Mouse (Mus musculus): ENCODE results near the gene B3gat2. TPM values are rescaled to one million over a fixed set of nuclear protein-coding genes. Genes with fewer than 3 reads are reported as not detected.

Gene B3gat2
- 0.55 and 0.77 TPM in 2 replicates for polyA plus RNA-seq (2016; fragmentation: Nextera tagmentation; extraction: Ambion mirVana)

DNA sequence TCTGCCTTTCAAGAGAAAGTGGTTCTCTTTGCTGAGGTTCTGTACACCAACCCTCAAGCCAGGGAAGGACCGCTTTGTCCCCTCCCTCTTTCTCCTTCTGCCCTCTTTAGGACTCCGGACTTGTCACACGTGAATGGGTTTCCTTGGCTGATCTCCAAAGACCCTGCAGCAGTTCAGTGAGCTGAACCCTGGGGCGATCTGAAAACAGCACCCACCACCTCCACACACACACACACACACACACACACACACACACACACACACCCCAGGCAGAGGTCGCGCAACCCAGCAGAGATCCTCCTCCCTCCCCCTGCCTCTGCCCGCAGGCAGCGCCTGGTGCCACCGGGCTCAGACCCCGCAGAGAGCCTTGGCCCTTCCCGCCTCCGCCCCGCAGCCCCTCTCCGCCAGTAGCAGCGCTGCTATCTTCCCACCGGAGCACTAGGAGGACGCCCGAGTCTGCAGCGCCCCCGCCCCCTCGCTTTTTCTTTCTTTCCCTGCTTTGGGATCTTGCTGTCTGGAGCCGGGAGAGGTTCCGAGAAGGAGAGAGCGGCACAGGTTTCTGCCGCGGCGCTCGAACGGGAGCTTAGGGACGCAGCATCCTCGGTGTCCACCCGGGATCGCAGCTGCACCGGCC, at the start of gene B3gat2:
Gene B3gat2 (plus strand): TSS at position 252 of the 634 bp plus-strand sequence.
- under 1% methylated on average over 34 of the region's 34 CpGs for WGBS
- Histone ChIP-seq H3K27me3 (ENCODE audit: poor library complexity, severe bottlenecking) (peaks cover 69% of the 10 kb centered on the region), H3K27ac (peak within 1 kb of the TSS; percentile 54), H3K4me3 (peak within 1 kb of the TSS; percentile 68), H3K4me1 (peaks cover 36% of the 10 kb centered on the region), H3K36me3 (replicated peaks) (no peaks in the 10 kb centered on the region), H3K9me3 (no peaks in the 10 kb centered on the region)
- DNase-seq (ENCODE audit: extremely low spot score, low spot score): peak; percentile 65

DNA sequence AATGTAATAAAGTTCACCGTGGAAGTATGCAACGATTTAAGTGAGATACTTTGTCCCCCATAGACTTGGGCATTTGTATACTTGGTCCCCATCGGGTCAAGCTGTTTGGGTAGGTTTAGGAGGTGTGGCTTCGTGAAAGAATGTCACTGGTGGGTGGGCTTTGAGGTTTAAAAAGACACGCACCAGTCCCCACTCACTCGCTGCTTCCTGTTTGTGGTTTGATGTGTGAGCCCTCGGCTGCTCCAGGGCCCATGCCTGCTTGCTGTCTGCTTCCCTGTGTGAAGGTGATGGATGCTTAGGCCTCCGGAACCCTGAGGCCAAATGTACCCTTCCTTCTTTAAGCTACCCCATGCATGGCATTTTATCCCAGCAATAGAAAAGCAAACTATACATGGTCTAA, 41.2 kb upstream of the B3gat2 start:
- no peaks in the 10 kb centered on the region for H3K27me3 ChIP-seq (ENCODE audit: poor library complexity, severe bottlenecking)
- no peak overlapping the region for H3K27ac ChIP-seq
- no peak for DNase-seq (ENCODE audit: extremely low spot score, low spot score)
- no peak overlapping the region for H3K4me3 ChIP-seq
- H3K36me3 ChIP-seq (replicated peaks): no peaks in the 10 kb centered on the region
- peaks cover 13% of the 10 kb centered on the region; the same call in 1 of the 2 replicates for H3K4me1 ChIP-seq
- no peaks in the 10 kb centered on the region for H3K9me3 ChIP-seq
- WGBS: 89% methylated on average over 8 of the region's 8 CpGs

DNA sequence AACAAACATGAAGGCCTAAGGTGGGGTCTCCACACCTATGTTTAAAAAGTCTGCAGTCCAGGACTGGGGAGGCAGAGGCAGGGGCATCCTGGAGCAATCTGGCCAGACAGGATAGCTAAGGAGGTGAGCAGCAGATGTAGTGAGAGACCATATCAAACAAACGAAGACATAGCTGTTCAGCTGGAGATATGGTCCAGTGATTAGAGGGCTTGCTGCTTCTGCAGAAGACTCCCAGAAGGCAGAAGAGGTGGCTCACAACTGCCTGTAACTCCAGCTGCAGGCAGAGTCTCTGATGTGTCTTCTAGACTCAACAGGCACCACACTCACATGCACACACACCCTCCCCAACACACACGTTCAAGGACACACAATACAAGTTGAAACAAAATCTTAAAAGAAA, 40.5 kb upstream of the B3gat2 start:
- no peak overlapping the region for H3K27ac ChIP-seq
- peaks cover 13% of the 10 kb centered on the region; the same call in 1 of the 2 replicates for H3K4me1 ChIP-seq
- H3K4me3 ChIP-seq: no peak overlapping the region
- no peaks in the 10 kb centered on the region for H3K27me3 ChIP-seq (ENCODE audit: poor library complexity, severe bottlenecking)
- no peak for DNase-seq (ENCODE audit: extremely low spot score, low spot score)
- H3K36me3 ChIP-seq (replicated peaks): no peaks in the 10 kb centered on the region
- WGBS: 84% methylated on average over 2 of the region's 2 CpGs
- no peaks in the 10 kb centered on the region for H3K9me3 ChIP-seq

DNA sequence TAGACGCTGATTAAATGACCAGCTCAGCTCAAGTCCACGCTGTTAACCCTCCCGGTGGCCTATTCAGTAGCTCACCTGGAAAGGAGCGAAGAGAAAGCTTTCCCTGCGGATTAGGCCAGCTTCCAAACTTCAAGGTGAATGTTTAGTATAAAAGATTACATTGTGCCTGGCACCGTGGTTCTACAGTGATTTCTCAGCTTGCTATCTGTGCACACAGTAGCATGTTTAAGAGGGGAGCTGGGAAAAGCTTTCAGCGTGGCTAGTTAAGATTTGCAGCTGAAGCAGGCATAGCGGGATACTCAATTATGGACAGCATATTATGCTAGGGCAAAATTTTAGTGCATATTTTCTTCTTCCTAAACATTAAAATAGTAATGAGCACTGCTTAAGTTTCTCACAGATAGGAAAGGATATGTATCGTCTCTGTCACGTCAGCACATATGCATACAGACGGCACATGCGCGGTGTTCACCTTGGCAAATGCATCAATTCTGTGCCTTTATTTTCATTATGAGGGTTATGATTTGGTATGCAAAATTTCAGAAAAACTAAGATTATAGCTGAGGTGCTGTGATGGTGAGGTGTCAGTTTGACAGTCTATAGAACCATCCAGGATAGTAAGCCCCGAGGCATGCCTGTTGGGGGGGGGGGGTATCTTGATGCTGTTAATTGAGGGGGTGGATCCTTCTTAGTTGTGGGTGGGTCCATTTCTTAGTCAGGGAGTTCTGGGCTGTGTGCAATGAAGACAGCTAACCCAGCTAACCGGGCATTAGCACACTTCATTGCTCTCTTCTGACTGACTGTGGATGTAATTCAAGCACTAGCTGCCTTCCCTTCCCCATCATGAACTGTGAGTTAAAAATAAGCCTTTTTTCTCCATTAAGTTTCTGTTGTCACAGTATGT, 38.8 kb upstream of the B3gat2 start:
- Histone ChIP-seq H3K36me3 (replicated peaks) (no peaks in the 10 kb centered on the region), H3K4me3 (no peak overlapping the region), H3K9me3 (no peaks in the 10 kb centered on the region), H3K27me3 (ENCODE audit: poor library complexity, severe bottlenecking) (no peaks in the 10 kb centered on the region), H3K27ac (no peak overlapping the region), H3K4me1 (peaks cover 13% of the 10 kb centered on the region; the same call in 1 of the 2 replicates)
- DNase-seq (ENCODE audit: extremely low spot score, low spot score): peak; percentile 13
- WGBS: 67% methylated on average over 15 of the region's 15 CpGs

DNA sequence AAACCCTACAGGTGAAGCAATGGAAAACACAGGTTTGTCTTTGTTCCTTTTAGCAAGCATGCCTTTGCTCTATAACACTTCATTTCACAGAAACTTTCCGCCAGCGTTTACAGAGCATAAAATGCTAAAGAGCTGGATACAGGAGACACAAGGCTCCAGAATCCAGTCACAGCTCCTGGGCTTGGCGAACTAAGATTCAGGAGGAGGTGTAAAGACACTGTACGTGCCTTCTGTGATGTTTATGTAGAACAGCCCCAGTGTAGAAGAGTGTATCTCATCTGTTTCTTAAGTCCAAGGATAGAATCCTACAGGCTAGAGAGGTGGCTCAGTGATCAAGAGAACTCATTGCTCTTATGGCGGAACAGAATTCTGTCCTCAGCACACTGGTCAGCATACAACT, 30.2 kb upstream of the B3gat2 start:
- Histone ChIP-seq H3K4me1 (no peaks in the 10 kb centered on the region), H3K27me3 (ENCODE audit: poor library complexity, severe bottlenecking) (no peaks in the 10 kb centered on the region)
- 94% methylated on average over 5 of the region's 5 CpGs for WGBS

DNA sequence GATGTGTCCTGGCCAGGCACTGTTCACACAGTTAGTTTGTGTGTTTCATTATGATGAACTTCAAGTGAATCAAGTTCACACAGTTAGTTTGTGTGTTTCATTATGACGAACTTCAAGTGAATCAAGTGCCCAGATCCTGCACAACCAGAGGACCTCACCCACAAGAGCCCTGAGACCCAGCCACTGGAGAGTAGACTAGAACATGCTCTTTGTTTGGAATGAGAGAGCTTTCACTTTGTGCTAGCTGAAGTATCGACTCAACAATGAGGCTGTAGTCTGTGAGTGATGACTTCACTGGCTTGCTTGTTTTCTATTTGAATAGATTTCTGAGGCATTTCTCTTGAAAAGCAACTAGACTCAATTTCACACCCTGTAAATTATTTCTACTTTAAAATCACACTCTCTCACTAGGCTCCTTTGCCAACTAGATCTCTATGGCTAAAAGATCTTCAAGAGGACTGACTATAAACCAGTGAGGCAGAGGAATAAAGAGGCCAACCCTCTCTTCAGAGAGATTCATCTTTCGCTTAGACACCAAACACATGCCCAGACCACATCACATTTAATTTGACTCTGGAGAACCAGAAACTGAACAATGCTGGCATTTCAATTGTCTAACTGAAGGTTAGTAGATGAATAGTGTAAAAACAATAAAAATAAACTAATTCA, 10.6 kb upstream of the B3gat2 start:
- Histone ChIP-seq H3K9me3 (no peaks in the 10 kb centered on the region), H3K4me3 (no peak overlapping the region), H3K27me3 (ENCODE audit: poor library complexity, severe bottlenecking) (no peaks in the 10 kb centered on the region), H3K36me3 (replicated peaks) (no peaks in the 10 kb centered on the region), H3K4me1 (no peaks in the 10 kb centered on the region), H3K27ac (no peak overlapping the region)
- no peak for DNase-seq (ENCODE audit: extremely low spot score, low spot score)
- WGBS: 81% methylated on average over 3 of the region's 3 CpGs

More for the DNA sequence above, 30.2 kb upstream of the B3gat2 start:
- Histone ChIP-seq H3K36me3 (replicated peaks) (no peaks in the 10 kb centered on the region), H3K4me3 (no peak overlapping the region), H3K27ac (no peak overlapping the region), H3K9me3 (no peaks in the 10 kb centered on the region)
- DNase-seq (ENCODE audit: extremely low spot score, low spot score): no peak

DNA sequence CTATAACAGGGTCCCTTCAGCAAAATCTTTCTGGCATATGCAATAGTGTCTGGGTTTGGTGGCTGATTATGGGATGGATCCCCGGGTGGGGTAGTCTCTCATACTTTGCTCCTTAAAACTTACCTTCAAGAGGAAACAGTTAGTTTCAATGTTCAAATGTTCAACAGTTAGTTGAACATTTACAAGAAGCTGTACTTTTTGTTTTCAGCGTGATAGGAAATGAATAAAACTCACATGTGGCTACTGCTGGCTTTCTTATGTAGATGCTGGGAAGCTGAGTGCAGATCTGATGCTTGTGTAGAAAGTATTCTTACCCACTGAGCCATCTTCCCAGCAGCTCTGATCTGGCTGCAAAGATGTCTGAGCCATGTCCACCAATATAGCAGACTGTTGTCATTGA, 8.5 kb upstream of the B3gat2 start:
- H3K9me3 ChIP-seq: no peaks in the 10 kb centered on the region
- H3K27ac ChIP-seq: no peak overlapping the region
- no peak overlapping the region for H3K4me3 ChIP-seq
- no peaks in the 10 kb centered on the region for H3K4me1 ChIP-seq
- 81% methylated on average over 2 of the region's 2 CpGs for WGBS
- H3K27me3 ChIP-seq (ENCODE audit: poor library complexity, severe bottlenecking): no peaks in the 10 kb centered on the region
- no peaks in the 10 kb centered on the region for H3K36me3 ChIP-seq (replicated peaks)
- no peak for DNase-seq (ENCODE audit: extremely low spot score, low spot score)

DNA sequence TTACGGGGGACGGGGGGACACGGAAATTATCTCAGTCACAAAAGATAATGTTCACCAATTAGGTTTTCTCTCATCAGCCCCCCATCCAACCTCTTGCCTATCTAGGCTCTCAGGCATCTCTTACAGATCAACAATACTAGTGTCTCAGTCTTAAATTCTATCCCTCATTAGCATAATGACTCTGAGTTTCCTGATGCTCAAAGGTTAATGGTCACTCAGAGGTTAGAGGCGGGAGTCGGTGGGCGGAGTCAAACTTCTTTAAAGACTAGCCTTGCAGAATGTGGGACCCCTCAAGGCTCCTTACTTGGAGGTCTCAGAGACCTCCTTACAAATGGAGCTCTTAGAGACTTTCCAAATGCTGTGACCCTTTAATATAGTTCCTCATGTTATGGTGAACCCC, 8.0 kb upstream of the B3gat2 start:
- no peak overlapping the region for H3K4me3 ChIP-seq
- H3K9me3 ChIP-seq: no peaks in the 10 kb centered on the region
- no peak for DNase-seq (ENCODE audit: extremely low spot score, low spot score)
- H3K27ac ChIP-seq: no peak overlapping the region
- 90% methylated on average over 6 of the region's 6 CpGs for WGBS
- H3K27me3 ChIP-seq (ENCODE audit: poor library complexity, severe bottlenecking): peaks cover under 1% of the 10 kb centered on the region
- H3K36me3 ChIP-seq (replicated peaks): no peaks in the 10 kb centered on the region
- H3K4me1 ChIP-seq: no peaks in the 10 kb centered on the region

DNA sequence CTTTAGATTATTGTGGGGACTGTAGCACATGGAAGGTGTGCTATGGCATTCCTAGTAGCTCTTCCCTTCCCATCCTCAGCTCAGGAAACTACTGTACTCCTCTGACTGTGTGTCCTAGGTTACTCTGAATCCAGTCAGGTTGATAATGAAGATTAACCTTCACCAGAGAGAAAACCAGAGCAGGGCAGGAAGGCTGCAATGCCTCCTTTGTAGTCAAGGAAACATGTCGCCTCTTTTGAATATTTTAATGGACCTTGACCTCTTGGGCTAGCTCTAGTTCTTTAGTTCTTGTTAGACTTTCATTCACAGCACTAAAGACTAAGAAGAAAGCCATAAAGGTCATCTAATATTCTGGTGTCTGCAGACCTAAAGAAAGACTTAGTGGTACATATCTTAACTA, 7.2 kb upstream of the B3gat2 start:
- Histone ChIP-seq H3K27me3 (ENCODE audit: poor library complexity, severe bottlenecking) (peaks cover 8% of the 10 kb centered on the region), H3K4me3 (no peak overlapping the region), H3K9me3 (no peaks in the 10 kb centered on the region), H3K4me1 (no peaks in the 10 kb centered on the region), H3K27ac (no peak overlapping the region), H3K36me3 (replicated peaks) (no peaks in the 10 kb centered on the region)
- no peak for DNase-seq (ENCODE audit: extremely low spot score, low spot score)
- WGBS: 78% methylated on average over 1 of the region's 1 CpGs

DNA sequence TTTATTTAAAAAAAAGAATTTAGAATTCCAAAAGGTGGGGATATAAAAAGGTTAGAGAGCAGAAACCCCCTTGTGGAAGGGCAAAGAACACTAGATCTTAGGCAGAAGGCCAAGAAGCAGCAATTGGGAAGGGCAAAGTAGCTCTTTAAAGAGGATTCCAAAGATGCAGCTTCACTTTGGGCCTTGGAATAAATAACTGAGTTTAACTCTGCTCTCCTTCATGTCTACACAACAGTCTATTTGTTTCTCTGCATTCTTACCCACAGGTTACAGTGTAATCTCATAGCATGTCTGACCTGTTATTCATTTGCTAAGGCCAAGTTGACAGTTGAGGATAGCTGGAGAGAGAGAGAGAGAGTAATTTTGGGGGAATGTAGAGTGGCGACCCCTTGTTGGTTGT, 6.6 kb upstream of the B3gat2 start:
- no peak overlapping the region for H3K4me3 ChIP-seq
- no peaks in the 10 kb centered on the region for H3K4me1 ChIP-seq
- no peaks in the 10 kb centered on the region for H3K9me3 ChIP-seq
- H3K27ac ChIP-seq: no peak overlapping the region
- peak; percentile 3 for DNase-seq (ENCODE audit: extremely low spot score, low spot score)
- H3K36me3 ChIP-seq (replicated peaks): no peaks in the 10 kb centered on the region
- H3K27me3 ChIP-seq (ENCODE audit: poor library complexity, severe bottlenecking): peaks cover 14% of the 10 kb centered on the region
- WGBS: 89% methylated on average over 1 of the region's 1 CpGs

DNA sequence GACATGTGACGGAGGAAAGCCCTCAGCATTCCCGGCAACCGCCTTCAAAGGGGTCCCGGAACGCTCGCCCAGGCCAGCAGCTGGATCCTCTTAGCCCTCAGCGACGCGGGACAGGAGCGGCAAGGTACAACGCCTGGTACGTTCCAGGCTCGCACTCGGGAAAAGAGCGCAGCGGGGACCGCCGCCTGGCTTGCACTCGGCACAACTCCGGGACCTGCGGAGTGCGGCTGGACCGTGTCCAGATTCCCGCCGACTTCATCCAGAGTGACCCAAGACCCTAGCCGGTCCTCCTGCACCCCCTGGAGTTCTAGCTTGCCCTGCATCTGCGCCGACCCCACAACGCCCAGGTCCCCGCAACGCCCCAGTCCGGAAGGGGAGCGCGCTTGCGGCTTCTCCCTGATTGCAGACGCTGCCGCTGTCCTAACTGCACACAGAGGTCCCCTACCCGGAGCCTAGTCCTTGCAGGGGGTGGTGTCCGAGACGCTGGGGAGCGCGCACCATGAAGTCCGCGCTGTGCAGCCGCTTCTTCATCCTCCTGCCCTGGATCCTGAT, 659 bp downstream of the B3gat2 start:
- peak; percentile 53 for DNase-seq (ENCODE audit: extremely low spot score, low spot score)
- peak overlapping the region; percentile 68 for H3K4me3 ChIP-seq
- peak overlapping the region; percentile 54 for H3K27ac ChIP-seq
- WGBS: under 1% methylated on average over 45 of the region's 45 CpGs
- H3K9me3 ChIP-seq: no peaks in the 10 kb centered on the region
- peaks cover 36% of the 10 kb centered on the region for H3K4me1 ChIP-seq
- H3K36me3 ChIP-seq (replicated peaks): no peaks in the 10 kb centered on the region
- H3K27me3 ChIP-seq (ENCODE audit: poor library complexity, severe bottlenecking): peaks cover 69% of the 10 kb centered on the region

DNA sequence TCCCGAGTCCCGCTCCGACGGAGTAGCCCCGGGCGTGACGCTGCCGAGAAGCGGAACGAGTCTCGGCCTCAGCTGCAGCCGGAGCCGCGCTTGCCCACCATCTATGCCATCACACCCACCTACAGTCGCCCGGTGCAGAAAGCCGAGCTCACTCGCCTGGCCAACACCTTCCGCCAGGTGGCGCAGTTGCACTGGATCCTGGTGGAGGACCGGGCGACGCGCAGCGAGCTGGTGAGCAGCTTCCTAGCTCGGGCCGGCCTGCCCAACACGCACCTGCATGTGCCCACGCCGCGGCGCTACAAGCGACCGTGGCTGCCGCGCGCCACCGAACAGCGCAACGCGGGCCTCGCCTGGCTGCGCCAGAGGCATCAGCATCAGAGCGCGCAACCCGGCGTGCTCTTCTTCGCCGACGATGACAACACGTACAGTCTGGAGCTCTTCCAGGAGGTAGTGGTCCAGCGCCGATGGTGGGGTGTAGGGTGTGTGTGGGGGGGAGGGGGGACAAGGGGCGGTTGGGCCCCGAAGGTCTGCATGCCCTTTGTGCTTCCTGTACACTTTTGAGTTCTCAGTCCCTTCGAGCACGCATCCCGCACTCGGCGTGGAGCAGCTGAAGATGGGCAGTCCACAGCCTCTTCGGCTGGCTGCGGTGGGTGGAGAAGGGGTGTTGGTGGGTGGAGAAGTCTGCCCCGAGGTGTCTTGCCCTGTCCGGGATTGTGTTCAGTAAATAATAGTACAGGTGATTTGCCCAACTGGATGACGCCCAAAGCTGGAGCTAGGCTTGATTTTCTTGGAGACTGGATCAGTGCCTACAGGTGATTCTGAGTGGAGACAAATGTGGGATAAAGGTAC, 1.5 kb downstream of the B3gat2 start:
- WGBS: under 1% methylated on average over 65 of the region's 65 CpGs
- Histone ChIP-seq H3K4me3 (peak overlapping the region; percentile 68), H3K9me3 (no peaks in the 10 kb centered on the region), H3K36me3 (replicated peaks) (no peaks in the 10 kb centered on the region), H3K27me3 (ENCODE audit: poor library complexity, severe bottlenecking) (peaks cover 69% of the 10 kb centered on the region), H3K4me1 (peaks cover 36% of the 10 kb centered on the region), H3K27ac (peak overlapping the region; percentile 54; the same call in 1 of the 2 replicates)
- peak; percentile 95 for DNase-seq (ENCODE audit: extremely low spot score, low spot score)
